Mouse (Mus musculus) limb, embryonic 14.5 days (tissue): ENCODE measurements around the gene Zfp473. TPM values are rescaled to one million over a fixed set of nuclear protein-coding genes. Genes with fewer than 3 reads are reported as not detected.
"Not testable (repeated sequence)": the region's sequence is repeated elsewhere in the genome, so short reads cannot be mapped to it uniquely, and the experiment has no call there.

Experiments
- ATAC-seq: fragments of 200-750 bp; cut with Nextera tagmentation; 2 replicates; pipeline ENCODE4 v1.8.0; 2017; ENCODE audit warnings: low read depth, moderate number of reproducible peaks, moderate TSS enrichment; ENCODE audit not compliant: low FRiP score
- DNase-seq: peaks from one replicate; pipeline ENCODE4 v3.0.0-alpha.2; 2015; ENCODE audit warnings: low spot score
- H3K27ac ChIP-seq: fragments of 300-500 bp; sonication (generic); replicated peaks from 2 replicates; pipeline ENCODE4 v1.5.1; 2014; ENCODE audit warnings: low read depth, mild to moderate bottlenecking, low read length, moderate library complexity, mixed read lengths
- H3K27me3 ChIP-seq: fragments of 300-500 bp; sonication (generic); 2 replicates; pipeline ENCODE4 v1.6.1; 2014; ENCODE audit warnings: low read length, mixed read lengths; ENCODE audit not compliant: control insufficient read depth, insufficient read depth
- H3K36me3 ChIP-seq: fragments of 300-500 bp; sonication (generic); 2 replicates; pipeline ENCODE4 v1.6.1; 2014; ENCODE audit warnings: mild to moderate bottlenecking, low read length, moderate library complexity, mixed read lengths; ENCODE audit not compliant: control insufficient read depth, insufficient read depth
- H3K4me1 ChIP-seq: fragments of 300-500 bp; sonication (generic); 2 replicates; pipeline ENCODE4 v1.6.1; 2014; ENCODE audit warnings: antibody characterized with exemption, low read length, mixed read lengths; ENCODE audit not compliant: control insufficient read depth, insufficient read depth
- H3K4me2 ChIP-seq: fragments of 300-500 bp; sonication (generic); replicated peaks from 2 replicates; pipeline ENCODE4 v1.6.1; 2014; ENCODE audit warnings: low read depth, mild to moderate bottlenecking, low read length, moderate library complexity; ENCODE audit not compliant: severe bottlenecking
- H3K4me3 ChIP-seq: fragments of 300-500 bp; sonication (generic); replicated peaks from 2 replicates; pipeline ENCODE4 v1.5.1; 2014; ENCODE audit warnings: low read length
- H3K9ac ChIP-seq: fragments of 300-500 bp; sonication (generic); 2 replicates; pipeline ENCODE4 v1.6.1; 2014; ENCODE audit warnings: mild to moderate bottlenecking, low read depth, low read length, moderate library complexity; ENCODE audit not compliant: severe bottlenecking
- H3K9me3 ChIP-seq: fragments of 300-500 bp; sonication (generic); 2 replicates; pipeline ENCODE4 v1.6.1; 2016; ENCODE audit warnings: low read length; ENCODE audit not compliant: control insufficient read depth
- POLR2A ChIP-seq: fragments of 200-500 bp; IDR thresholded peaks from 2 replicates; pipeline ENCODE4 v1.8.0; 2012; ENCODE audit warnings: inconsistent platforms, mild to moderate bottlenecking, moderate library complexity, borderline replicate concordance; ENCODE audit not compliant: insufficient read depth, insufficient read length; ENCODE audit errors: extremely low read depth
- WGBS: fragments of 180-500 bp; shearing (Covaris S2); extraction: QIAGEN DNeasy Blood & Tissue Kit; methylation state at CpG from one replicate; pipeline ENCODE4 v1.1.7; 2014; 5-methylcytosine and 5-hydroxymethylcytosine counted together
- polyA plus RNA-seq, 2 experiments: library from polyadenylated mRNA; depleted of rRNA in 1 of 2; stranded (reverse) in 1 of 2; unstranded in 1 of 2; fragments of >200 nt; fragmentation: Nextera tagmentation in 1 of 2; extraction: Ambion mirVana in 1 of 2; gene quantifications; 2 replicates each; pipeline versions ENCODE4 v1.2.1 to v1.2.3; 2012 to 2014

Zfp473 gene
- polyA plus RNA-seq, 2 experiments, result 1.4 to 1.6 TPM

DNA sequence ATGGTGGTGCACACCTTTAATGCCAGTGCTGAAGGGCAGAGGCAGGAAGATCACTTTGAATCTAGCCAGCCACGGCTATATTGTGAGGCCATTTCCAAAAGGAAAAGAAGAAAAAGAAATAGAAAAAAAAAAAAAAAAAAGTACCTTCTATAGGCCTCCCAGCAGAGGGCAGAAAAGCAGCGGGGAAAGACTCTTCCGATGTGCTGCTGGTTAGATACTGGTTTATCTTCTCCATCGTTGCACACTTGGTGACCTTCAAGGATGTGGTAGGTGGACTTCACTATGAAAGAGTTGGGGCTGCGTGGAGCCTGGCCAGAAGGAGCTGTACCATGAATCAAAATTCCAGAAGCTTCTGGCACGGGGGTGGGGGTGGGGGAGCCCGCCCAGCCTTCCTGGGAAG, 26.5 kb downstream of the Zfp473 start:
- DNase-seq (peak; percentile 38), ATAC-seq (no peak)
- Histone ChIP-seq H3K4me1 (no peaks in the 10 kb centered on the region), H3K36me3 (no peaks in the 10 kb centered on the region), H3K27me3 (no peaks in the 10 kb centered on the region), H3K4me3 (no peak overlapping the region), H3K27ac (no peak overlapping the region), H3K9ac (no peak overlapping the region), H3K4me2 (no peak overlapping the region), H3K9me3 (no peaks in the 10 kb centered on the region)
- WGBS, result 19% methylated on average over 7 of the region's 7 CpGs
- TF ChIP-seq POLR2A, result no peak

DNA sequence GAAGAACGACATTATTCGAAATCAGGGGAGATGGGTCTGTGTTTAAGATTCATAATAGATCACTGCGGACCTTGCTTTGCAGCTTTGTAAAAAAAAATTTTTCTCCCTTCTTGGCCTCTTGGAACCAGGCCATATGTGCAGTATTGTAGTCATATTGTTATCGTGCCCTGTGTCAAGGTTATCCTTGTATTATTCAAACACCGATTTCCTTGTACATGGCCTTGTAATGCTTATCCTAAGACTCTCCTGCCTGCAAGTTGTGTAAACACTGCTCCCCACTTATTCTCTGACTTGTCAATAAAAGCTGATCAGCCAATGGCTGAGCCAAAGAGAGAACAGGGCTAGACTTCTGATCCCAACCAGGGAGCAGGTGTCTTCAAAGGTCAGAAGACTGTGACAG, 28.8 kb downstream of the Zfp473 start:
- Histone ChIP-seq H3K36me3 (no peaks in the 10 kb centered on the region), H3K4me2 (no peak overlapping the region), H3K9ac (no peak overlapping the region), H3K27ac (no peak overlapping the region), H3K4me1 (no peaks in the 10 kb centered on the region), H3K9me3 (no peaks in the 10 kb centered on the region), H3K27me3 (no peaks in the 10 kb centered on the region), H3K4me3 (no peak overlapping the region)
- no peak for ATAC-seq
- no peak for TF ChIP-seq POLR2A
- WGBS, result 81% methylated on average over 5 of the region's 5 CpGs
- no peak for DNase-seq

DNA sequence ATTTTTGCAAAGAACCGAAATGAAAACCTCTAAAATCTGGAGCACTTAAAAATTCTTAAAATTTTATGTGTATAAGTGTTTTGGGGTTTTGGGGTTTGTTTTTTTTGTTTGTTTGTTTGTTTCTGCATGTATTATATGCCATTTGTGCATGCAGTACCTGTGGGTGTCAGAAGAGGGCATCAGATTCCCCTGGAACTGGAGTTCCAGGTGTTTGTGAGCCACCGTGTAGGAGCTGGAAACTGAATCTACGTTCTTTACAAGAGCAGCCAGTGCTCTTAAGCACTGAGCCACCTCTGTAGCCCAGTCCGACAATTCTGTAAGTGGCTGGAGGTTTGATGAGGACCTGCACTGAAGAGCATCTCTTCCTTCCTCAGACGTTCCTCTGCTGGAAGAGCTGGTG, 41.0 kb downstream of the Zfp473 start:
- H3K27ac ChIP-seq, result no peak overlapping the region
- H3K27me3 ChIP-seq, result no peaks in the 10 kb centered on the region
- H3K9me3 ChIP-seq, result no peaks in the 10 kb centered on the region
- ATAC-seq (no peak), DNase-seq (no peak)
- H3K36me3 ChIP-seq, result no peaks in the 10 kb centered on the region
- no peak overlapping the region for H3K9ac ChIP-seq
- no peak overlapping the region for H3K4me2 ChIP-seq
- TF ChIP-seq POLR2A, result no peak
- H3K4me1 ChIP-seq, result no peaks in the 10 kb centered on the region
- WGBS, result 82% methylated on average over 5 of the region's 5 CpGs
- no peak overlapping the region for H3K4me3 ChIP-seq

DNA sequence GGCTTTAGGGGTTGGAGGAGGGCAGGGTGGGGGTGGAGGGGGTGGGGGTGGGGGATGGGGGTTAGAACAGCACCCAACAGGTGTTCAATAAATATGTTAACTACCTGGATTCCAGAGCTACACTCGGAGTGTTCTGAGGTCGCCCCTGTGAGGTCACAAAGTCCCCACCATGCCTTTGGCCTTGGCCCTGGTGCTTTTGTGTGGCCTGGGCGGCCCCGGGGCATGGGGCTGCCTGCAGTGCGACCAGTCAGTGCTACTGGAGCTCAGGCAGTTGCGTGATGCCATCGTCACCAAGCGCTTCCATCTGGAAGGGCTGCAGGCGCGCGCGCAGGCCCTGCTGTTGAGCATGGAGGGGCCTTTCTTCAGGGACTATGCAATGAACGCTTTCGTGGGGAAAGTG, 42.3 kb downstream of the Zfp473 start, which contains the start of gene Izumo2:
Gene Izumo2, plus strand, starts transcription at position 169 of the 400 bp plus-strand sequence.
- WGBS, result 67% methylated on average over 12 of the region's 14 CpGs
- H3K4me3 ChIP-seq, result no peak within 1 kb of the TSS
- ATAC-seq, result no peak

DNA sequence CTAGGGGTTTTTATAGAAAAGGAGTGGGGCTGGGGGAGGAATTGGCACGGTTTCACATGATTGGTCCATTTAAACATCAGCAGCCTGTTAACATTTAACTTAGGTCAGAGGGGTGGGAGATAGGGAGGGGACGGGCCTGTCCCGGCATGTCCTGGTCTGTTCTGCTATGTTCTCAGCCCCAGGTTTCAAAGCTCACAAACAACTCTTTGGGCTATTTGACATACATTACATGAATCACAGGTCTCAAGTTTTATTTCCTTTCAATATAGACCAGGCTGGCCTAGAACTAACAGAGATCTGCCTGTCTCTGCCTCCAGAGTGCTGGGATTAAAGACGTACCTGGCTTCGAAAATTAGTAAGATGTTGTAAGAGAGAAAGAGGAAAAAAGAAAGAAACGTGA, 42.8 kb downstream of the Zfp473 start:
- not testable (repeated sequence) for H3K4me1 ChIP-seq, H3K4me2 ChIP-seq, H3K27me3 ChIP-seq, H3K9me3 ChIP-seq, ATAC-seq, H3K36me3 ChIP-seq, DNase-seq, H3K4me3 ChIP-seq, H3K9ac ChIP-seq, H3K27ac ChIP-seq
- WGBS, result 90% methylated on average over 5 of the region's 6 CpGs

More for the DNA sequence above, 42.3 kb downstream of the Zfp473 start, which contains the start of gene Izumo2:
- Histone ChIP-seq H3K9ac (no peak within 1 kb of the TSS), H3K9me3 (no peaks in the 10 kb centered on the region), H3K27me3 (no peaks in the 10 kb centered on the region), H3K36me3 (no peaks in the 10 kb centered on the region), H3K4me2 (no peak within 1 kb of the TSS), H3K27ac (no peak within 1 kb of the TSS), H3K4me1 (no peaks in the 10 kb centered on the region)
- no peak for DNase-seq
- TF ChIP-seq POLR2A, result no peak

DNA sequence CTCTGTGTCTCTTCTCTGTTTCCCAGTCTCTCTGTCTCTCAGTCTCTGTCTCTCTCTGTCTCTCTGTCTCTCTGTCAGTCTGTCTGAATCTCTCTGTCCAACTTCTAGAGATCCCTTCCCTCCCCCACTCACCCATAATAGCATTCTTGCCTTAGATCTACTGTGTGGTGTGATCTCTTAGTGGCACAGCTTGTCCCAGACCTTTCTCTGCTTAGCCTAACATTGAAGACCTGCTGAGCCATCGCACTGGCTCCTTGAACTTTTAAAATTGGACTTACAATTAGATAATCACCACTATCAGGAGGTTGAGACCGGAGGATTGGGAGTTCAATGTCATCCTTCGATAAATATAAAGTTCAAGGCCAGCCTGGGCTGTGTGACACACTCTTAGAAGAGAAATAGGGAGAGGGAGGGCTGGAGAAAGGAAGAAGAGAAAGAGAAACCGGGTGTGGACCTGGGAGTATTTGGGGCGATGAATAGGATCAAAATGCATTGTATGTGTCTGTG, 43.6 kb downstream of the Zfp473 start:
- Histone ChIP-seq H3K9ac (no peak overlapping the region), H3K9me3 (no peaks in the 10 kb centered on the region), H3K4me1 (no peaks in the 10 kb centered on the region), H3K36me3 (no peaks in the 10 kb centered on the region), H3K27me3 (no peaks in the 10 kb centered on the region), H3K4me3 (no peak overlapping the region), H3K27ac (no peak overlapping the region), H3K4me2 (no peak overlapping the region)
- ATAC-seq, result no peak
- TF ChIP-seq POLR2A, result no peak
- 90% methylated on average over 5 of the region's 5 CpGs for WGBS
- no peak for DNase-seq
